Mouse (Mus musculus): ENCODE data around the gene Corin.

DNA sequence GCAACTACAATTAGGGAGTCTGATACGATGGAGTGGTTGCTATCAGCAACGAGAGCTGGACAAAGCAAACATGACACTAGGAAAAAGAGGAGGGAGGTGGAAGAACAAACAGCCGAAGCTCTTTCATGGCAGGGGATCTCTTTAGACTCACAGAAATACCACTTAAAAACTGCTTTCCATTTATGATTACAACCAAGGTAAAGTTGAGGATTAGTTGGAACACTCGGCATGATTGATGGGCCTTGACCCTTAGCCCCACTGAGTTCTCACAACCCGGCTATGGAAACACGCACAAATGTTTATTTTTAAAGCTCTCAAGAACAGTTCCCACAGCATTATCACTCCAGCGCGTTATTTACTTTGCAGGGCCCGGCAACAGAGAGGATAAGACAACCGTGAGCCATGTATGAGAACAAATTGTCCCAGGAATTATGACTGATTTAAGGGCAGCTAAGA, 92.4 kb downstream of the Corin start:
- TF ChIP-seq POLR2A (IDR thresholded peaks at IDR 0.05; ENCODE audit: control insufficient read depth, extremely low read depth, insufficient read depth, low read length, poor library complexity): no peak
- no peak for TF ChIP-seq CTCF (IDR thresholded peaks at IDR 0.05; ENCODE audit: borderline replicate concordance, control insufficient read depth, extremely low read depth, insufficient read depth, low read length, poor library complexity)

All from thymus, adult 2 months (tissue).